Mouse (Mus musculus): ENCODE measurements at regions not wholly inside any gene's neighbourhood (a gene's known extent, or its start where the extent isn't known, plus 50 kb on each side); places are given as distances from the start of the nearest gene placed in this dataset.

DNA sequence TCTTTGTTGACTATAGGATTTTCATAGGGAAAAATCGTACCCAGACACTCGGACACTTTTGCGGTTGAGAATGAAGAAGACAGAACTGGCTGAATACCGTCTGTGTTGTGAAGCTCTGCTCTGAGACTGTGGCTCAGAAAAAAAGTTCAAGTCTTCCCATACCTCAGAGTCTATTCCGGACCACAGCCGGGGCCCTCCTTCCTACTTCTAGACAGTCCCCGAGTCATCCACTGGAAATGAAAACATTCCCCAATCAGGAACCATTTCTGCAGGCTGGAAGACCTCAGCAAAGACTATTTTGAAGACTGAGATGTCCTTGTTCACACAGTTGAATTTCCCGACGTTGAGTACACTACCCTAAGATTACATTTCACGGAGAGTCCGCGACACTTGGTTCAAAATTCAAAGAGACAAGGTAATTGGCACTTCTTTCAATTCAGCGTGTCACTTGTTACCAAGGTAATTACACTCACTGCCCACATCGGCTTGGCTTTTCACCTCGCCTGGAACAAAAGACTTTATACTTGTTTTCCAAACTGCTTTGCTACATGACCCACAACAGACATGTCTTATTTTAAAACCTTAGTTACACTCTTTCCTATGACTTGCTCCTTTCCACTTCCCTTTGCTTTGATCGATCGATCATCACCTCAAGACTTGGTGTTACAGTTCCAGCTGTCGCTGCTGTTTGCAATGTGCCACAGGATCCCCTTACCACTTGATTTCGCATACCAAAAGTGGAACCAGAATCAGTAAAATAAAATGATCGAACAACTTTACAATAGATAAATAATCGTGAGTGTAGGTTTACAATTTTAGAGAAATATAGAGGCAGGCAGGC, 219.2 kb upstream of the Pcsk5 start:
- 70% methylated on average over 21 of the region's 21 CpGs for WGBS

DNA sequence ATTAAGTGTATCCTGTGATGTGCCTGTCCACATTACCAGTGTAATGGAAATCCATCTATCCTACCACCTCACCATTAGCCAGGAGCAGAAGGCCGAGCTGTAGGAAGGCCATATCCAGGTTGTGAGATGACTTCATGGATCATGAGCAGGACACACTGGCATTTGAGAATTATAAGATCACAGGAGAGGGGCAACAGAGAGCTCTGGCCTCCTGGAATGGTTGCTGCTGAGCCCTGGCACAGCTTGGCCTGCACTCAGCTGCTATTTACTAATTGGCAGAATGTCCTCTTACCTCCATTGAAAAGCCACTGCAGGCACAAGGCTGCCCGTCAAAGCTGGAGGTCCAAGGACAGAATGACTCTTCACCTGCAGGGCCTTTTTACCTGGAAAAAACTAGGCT, 212.9 kb upstream of the Pcsk5 start:
- TF ChIP-seq POLR2A (IDR thresholded peaks at IDR 0.05; ENCODE audit: borderline replicate concordance, extremely low read depth, insufficient read depth, insufficient read length) = no peak
- DNase-seq (ENCODE audit: low spot score) (no peak), ATAC-seq (ENCODE audit: low FRiP score, low read depth) (no peak)
- H3K4me2 ChIP-seq (replicated peaks; ENCODE audit: low read depth, low read length, severe bottlenecking) = no peak overlapping the region
- H3K9me3 ChIP-seq (ENCODE audit: control insufficient read depth, low read length) = no peaks in the 10 kb centered on the region
- H3K4me3 ChIP-seq (replicated peaks; ENCODE audit: low read length) = no peak overlapping the region
- 82% methylated on average over 2 of the region's 2 CpGs for WGBS
- no peak overlapping the region for H3K27ac ChIP-seq (replicated peaks; ENCODE audit: low read depth, low read length)
- H3K9ac ChIP-seq (ENCODE audit: low read depth, low read length, severe bottlenecking) = no peak overlapping the region
- H3K4me1 ChIP-seq (ENCODE audit: control insufficient read depth, insufficient read depth, low read length) = no peaks in the 10 kb centered on the region
- H3K27me3 ChIP-seq (ENCODE audit: control insufficient read depth, insufficient read depth, low read length) = peaks cover 4% of the 10 kb centered on the region; the same call in 1 of the 2 replicates
- no peaks in the 10 kb centered on the region for H3K36me3 ChIP-seq (ENCODE audit: control insufficient read depth, insufficient read depth, low read length)

More for the DNA sequence above, 219.2 kb upstream of the Pcsk5 start:
- Histone ChIP-seq H3K4me3 (replicated peaks; ENCODE audit: low read length) (no peak overlapping the region), H3K9ac (ENCODE audit: low read depth, low read length, severe bottlenecking) (no peak overlapping the region), H3K36me3 (ENCODE audit: control insufficient read depth, insufficient read depth, low read length) (no peaks in the 10 kb centered on the region), H3K4me2 (replicated peaks; ENCODE audit: low read depth, low read length, severe bottlenecking) (no peak overlapping the region), H3K27ac (replicated peaks; ENCODE audit: low read depth, low read length) (no peak overlapping the region), H3K27me3 (ENCODE audit: control insufficient read depth, insufficient read depth, low read length) (peaks cover 9% of the 10 kb centered on the region; the same call in 1 of the 2 replicates), H3K9me3 (ENCODE audit: control insufficient read depth, low read length) (no peaks in the 10 kb centered on the region), H3K4me1 (ENCODE audit: control insufficient read depth, insufficient read depth, low read length) (peaks cover 3% of the 10 kb centered on the region; the same call in 1 of the 2 replicates)
- no peak for DNase-seq (ENCODE audit: low spot score)
- no peak for ATAC-seq (ENCODE audit: low FRiP score, low read depth)
- TF ChIP-seq POLR2A (IDR thresholded peaks at IDR 0.05; ENCODE audit: borderline replicate concordance, extremely low read depth, insufficient read depth, insufficient read length) = no peak

DNA sequence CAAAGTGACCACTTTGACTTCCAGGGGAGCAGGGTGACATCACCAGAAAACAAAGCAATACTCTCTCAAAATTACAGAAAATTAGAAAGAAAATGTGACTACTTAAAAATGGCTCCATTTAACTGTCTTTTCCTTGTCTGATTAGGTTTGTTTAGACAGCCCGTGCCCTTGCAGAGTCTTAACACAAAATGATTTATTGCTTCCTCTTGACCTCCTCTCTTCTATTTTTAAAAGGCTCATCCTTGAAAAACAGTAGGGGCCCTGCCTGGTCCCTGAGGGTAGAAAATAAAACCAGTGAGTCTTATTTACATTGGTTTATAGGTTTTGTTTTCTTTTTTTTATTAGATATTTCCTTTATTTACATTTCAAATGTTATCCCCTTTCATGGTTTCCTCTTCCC, 196.8 kb upstream of the Pcsk5 start:
- ATAC-seq (ENCODE audit: low FRiP score, low read depth) = no peak
- H3K4me1 ChIP-seq (ENCODE audit: control insufficient read depth, insufficient read depth, low read length) = no peaks in the 10 kb centered on the region
- no peaks in the 10 kb centered on the region for H3K27me3 ChIP-seq (ENCODE audit: control insufficient read depth, insufficient read depth, low read length)
- no peak overlapping the region for H3K9ac ChIP-seq (ENCODE audit: low read depth, low read length, severe bottlenecking)
- TF ChIP-seq POLR2A (IDR thresholded peaks at IDR 0.05; ENCODE audit: borderline replicate concordance, extremely low read depth, insufficient read depth, insufficient read length) = no peak
- no peak overlapping the region for H3K4me3 ChIP-seq (replicated peaks; ENCODE audit: low read length)
- no peaks in the 10 kb centered on the region for H3K36me3 ChIP-seq (ENCODE audit: control insufficient read depth, insufficient read depth, low read length)
- DNase-seq (ENCODE audit: low spot score) = no peak
- H3K9me3 ChIP-seq (ENCODE audit: control insufficient read depth, low read length) = no peaks in the 10 kb centered on the region
- no peak overlapping the region for H3K4me2 ChIP-seq (replicated peaks; ENCODE audit: low read depth, low read length, severe bottlenecking)
- 17% methylated on average over 1 of the region's 1 CpGs for WGBS
- no peak overlapping the region for H3K27ac ChIP-seq (replicated peaks; ENCODE audit: low read depth, low read length)

DNA sequence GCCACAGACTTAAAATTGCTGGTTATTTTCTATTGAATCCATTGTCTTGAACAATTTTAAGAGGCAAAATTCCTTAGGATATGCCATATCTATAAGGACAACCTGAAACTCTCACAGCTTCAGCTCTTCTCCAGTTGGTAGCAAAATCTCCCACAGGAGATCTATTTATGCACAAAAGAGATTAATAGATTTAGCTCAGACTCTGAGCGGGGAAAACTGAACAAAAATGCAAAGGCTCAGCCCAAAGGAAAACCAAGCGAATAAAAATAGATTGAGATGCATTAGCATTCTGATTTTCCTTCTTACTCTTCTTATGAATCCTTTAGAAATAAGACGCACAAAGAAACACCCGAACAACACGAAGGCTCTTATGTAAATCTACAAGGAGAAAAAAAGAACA, 196.2 kb upstream of the Pcsk5 start:
- H3K9me3 ChIP-seq (ENCODE audit: control insufficient read depth, low read length) = no peaks in the 10 kb centered on the region
- no peak for DNase-seq (ENCODE audit: low spot score)
- H3K27me3 ChIP-seq (ENCODE audit: control insufficient read depth, insufficient read depth, low read length) = no peaks in the 10 kb centered on the region
- no peak for TF ChIP-seq POLR2A (IDR thresholded peaks at IDR 0.05; ENCODE audit: borderline replicate concordance, extremely low read depth, insufficient read depth, insufficient read length)
- no peaks in the 10 kb centered on the region for H3K36me3 ChIP-seq (ENCODE audit: control insufficient read depth, insufficient read depth, low read length)
- H3K4me3 ChIP-seq (replicated peaks; ENCODE audit: low read length) = no peak overlapping the region
- WGBS = 95% methylated on average over 5 of the region's 5 CpGs
- no peaks in the 10 kb centered on the region for H3K4me1 ChIP-seq (ENCODE audit: control insufficient read depth, insufficient read depth, low read length)
- no peak for ATAC-seq (ENCODE audit: low FRiP score, low read depth)
- H3K27ac ChIP-seq (replicated peaks; ENCODE audit: low read depth, low read length) = no peak overlapping the region
- no peak overlapping the region for H3K4me2 ChIP-seq (replicated peaks; ENCODE audit: low read depth, low read length, severe bottlenecking)
- no peak overlapping the region for H3K9ac ChIP-seq (ENCODE audit: low read depth, low read length, severe bottlenecking)

DNA sequence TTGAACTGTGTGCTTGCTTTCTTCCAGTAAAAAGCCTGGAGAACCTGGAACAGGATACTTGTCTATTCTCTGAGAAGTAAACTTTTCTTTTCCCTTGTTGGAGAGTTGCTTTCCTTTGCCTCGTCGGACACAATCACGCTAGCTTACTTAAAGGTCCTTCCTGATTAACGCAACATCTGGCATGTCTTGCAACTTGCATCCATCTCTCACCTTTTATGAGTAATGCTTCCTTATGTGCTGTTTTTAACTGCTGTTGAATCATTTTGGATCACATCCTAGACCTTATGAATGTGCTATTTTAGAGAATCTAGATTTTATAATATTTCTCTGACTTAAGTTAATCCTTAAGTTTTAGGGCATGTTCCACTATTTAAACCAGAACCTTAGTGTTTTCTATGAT, 188.4 kb upstream of the Pcsk5 start:
- TF ChIP-seq POLR2A (IDR thresholded peaks at IDR 0.05; ENCODE audit: borderline replicate concordance, extremely low read depth, insufficient read depth, insufficient read length) = no peak
- ATAC-seq (ENCODE audit: low FRiP score, low read depth) = no peak

More for the DNA sequence above, 188.4 kb upstream of the Pcsk5 start:
- Histone ChIP-seq H3K4me3 (replicated peaks; ENCODE audit: low read length) (no peak overlapping the region), H3K36me3 (ENCODE audit: control insufficient read depth, insufficient read depth, low read length) (no peaks in the 10 kb centered on the region), H3K9ac (ENCODE audit: low read depth, low read length, severe bottlenecking) (no peak overlapping the region), H3K27me3 (ENCODE audit: control insufficient read depth, insufficient read depth, low read length) (no peaks in the 10 kb centered on the region), H3K27ac (replicated peaks; ENCODE audit: low read depth, low read length) (no peak overlapping the region), H3K9me3 (ENCODE audit: control insufficient read depth, low read length) (no peaks in the 10 kb centered on the region), H3K4me1 (ENCODE audit: control insufficient read depth, insufficient read depth, low read length) (no peaks in the 10 kb centered on the region), H3K4me2 (replicated peaks; ENCODE audit: low read depth, low read length, severe bottlenecking) (no peak overlapping the region)
- DNase-seq (ENCODE audit: low spot score) = no peak
- 58% methylated on average over 4 of the region's 4 CpGs for WGBS
